Mouse (Mus musculus) skeletal muscle tissue, adult 2 months (tissue): ENCODE data around the gene Nrde2.

Experiments
- DNase-seq: peaks from one replicate; pipeline ENCODE4 v3.0.0-alpha.2; 2012; ENCODE audit warnings: low read depth, low spot score

Gene Nrde2

DNA sequence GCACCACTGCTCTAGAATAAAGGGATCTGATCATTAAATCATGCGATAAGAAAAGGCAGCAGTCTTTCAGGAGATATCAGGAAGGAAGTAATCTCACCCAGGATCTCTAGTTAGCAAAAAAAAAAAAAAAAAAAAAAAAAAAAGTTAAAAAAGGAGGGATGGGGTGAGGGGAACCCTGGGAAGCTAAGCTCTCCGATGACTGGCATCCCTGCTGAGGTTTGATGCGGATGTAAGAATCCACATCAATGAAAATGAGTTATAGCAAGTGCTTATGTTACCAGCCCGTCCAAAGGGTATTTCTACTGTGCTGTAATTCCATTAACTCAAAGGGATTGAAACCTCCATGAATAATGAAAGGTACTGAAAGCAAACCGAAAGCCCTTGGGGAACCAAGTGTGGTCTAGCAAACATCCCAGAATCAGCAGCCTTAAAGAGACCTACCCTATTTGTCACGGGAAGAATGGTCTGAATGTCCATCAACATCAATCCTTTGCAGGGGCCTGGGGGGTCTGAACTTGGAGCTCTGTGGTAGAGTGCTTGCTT is 19.5 kb upstream of the Nrde2 start:
- no peak for DNase-seq

DNA sequence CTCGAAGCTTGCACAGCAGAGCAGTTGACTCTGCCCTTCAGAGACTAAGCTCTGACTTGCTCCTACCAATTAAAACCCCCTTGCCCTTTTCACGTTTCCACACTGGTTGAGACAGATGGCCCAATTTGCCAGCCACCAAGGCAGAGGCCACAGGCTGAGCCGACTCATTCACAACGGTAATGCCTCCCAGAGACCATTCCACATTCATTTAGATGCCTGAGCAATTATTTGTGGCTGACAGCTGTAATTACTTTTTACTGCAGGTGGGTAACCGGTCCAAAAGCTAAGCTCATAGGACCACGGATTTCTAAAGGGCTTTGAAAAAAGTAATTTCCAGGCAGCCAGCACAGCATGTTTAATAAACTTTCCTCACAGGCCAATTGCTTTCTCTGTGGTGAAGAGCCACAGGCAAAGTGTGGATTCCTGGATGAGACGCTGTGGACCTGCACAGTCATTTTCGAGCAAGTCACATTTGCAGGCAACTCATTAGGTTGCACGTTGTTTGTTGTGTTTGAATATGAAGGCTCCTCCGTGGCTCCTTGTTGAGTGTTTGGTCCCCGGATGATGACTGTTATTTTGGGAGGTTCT is 17.1 kb upstream of the Nrde2 start:
- DNase-seq: no peak

DNA sequence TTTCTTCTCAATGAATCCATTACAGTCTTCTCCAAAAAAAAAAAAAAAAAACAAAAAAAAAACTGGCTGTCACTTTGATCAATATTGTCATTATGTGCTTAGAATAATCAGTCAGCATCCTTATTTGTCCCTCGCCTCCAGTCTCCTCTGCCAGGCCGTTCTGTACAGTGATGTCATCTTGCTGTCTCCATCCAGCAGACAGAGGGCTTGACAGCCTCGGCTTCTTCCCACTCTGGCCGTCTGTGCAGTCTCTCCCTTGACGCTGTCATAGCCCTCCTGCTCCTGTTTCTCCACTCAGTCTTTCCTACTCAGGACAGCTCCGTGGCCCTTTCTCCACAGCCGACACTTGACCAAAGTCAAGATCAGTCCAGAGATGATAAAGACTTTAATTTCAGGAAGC is 13.0 kb upstream of the Nrde2 start:
- DNase-seq: no peak

DNA sequence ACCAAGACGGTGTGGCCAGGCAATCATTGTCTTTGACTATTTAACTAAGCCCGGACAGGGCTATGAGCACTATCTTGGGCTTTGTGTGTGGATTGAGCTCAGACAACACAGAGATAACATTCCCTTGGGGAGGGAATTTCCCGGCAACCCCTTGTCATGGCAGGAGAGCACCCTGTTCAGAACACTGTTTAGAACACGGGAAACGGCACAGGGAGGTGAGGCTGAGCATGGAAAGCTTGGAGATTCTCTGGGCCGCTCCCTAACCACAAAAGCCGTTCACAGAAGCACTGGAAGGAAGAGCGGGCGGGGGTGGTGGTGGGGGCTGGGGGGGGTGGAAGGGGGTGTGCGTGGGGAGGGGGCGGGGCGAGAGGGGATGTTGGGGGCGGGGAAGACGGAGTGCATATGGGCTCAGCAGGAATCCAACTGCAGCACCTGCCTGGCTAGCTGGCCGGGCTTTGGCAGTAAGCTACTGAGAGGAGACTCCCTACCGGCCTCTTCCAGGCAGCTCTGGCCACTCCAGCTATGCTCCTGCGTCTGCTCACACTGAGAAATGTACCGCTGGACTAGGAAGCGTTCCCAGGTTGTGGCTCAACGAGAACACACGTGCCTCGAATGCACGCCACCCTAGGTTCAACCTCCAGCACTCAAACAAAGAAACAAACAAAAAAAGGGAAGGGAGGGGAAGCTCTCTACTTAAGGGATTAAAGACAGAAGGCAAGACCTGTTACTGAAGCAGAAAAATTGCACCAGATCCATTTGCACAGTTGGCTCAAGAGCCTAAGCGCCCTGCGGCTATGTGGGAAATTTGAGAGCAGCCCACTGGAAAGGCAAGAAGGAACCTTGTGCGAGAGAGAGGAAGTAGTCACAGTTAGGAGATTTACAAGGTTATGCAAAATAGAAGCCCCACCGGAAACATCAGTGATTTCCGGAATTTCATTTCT is 8.7 kb upstream of the Nrde2 start:
- DNase-seq: peak; percentile 28

DNA sequence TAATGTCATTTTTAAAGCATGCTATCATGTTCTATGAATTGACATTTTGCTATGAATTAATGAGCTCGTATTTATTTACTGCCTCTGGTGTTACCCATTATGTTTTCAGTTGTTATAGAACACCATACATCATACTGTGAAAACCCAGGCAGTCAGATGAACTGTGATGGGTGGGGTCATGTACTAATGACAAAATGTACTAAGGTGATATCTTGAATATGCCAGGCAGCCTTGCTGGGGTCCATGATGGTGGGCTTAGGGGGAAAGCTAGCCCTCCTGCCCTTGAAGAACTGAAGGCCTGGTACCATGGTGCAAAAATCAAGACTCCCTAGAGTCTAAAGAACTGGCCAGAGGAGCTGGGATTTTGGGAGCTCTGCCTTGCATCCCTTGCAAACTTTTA is 8.0 kb upstream of the Nrde2 start:
- no peak for DNase-seq

DNA sequence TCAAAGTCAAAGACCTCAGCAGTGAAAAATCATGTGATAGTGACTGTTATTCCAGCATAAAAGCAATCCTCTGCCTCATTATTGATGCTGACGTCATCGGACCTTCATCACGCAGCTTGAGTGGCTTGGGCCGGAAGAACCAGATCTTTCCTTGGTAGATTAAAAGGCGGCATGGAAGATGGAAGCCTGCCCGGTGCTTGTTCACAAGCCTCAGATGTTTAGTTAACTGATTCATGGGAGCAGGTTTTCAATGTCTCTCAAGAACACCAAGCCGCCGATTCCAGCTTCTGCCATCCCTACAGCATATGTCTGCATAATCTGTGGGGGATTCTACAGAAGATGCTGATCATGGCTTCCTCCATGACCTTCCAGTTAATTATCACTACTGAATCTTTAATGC is 7.5 kb upstream of the Nrde2 start:
- DNase-seq: no peak

DNA sequence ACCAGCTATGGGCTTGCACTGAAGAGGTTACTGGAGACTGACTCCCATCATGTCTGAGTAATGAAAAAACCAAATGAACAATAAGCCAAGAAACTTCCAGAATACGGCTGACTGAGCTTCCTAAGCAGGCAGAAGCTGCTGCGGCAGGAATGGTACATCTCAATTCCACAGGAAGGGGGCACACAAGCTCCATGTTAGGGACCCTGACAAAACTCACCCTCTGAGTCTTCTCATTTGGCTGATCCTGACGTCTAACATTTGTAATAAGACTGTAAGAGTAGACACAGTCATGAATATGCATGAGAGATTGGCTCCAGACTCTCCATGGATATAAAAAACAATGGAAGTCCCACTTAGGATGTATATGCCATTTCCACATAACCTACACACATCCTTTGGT is 6.7 kb upstream of the Nrde2 start:
- DNase-seq: no peak

DNA sequence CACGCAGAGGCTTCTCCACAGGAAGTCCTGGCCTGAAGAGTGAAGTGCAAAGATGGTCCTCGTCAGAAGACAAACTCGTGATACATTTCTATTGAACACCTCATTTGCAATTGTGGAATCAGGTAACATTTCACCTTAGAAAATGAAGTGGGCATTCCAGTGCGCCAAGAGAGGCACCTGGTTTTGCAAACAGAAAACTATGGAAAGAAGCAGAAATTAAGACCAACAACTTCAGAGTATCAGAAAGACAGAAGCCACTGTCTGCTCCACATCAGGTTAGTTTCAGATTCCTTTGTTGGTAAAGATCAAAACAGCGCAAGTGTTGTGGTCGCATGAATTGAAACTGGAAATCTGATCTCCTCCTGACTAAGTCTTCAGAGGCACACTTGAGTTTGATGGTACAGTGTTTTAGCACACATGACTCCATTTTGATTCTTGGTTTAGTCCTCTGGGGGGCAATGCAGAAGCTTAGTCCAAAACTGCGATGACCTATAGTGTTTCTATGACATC is 5.6 kb upstream of the Nrde2 start:
- no peak for DNase-seq

DNA sequence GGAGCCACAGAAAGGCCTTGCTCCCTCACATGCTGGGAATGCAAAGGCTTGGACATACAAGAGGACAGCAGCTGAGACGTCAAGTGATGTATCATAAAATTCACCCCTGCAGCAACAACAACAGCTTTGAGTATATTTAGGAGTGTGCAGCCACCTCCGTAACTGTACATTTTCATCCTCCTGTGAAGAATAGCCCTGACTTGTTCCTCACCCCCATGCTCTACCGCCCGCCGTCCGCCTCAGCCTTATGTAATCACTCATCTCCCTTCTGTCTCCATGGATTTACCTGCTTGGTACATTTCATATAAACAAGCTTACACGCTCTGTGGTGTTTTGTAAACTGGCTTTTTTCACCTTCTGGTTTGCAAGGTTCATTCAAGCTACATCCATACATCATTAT is 7.0 kb downstream of the Nrde2 start:
- no peak for DNase-seq

DNA sequence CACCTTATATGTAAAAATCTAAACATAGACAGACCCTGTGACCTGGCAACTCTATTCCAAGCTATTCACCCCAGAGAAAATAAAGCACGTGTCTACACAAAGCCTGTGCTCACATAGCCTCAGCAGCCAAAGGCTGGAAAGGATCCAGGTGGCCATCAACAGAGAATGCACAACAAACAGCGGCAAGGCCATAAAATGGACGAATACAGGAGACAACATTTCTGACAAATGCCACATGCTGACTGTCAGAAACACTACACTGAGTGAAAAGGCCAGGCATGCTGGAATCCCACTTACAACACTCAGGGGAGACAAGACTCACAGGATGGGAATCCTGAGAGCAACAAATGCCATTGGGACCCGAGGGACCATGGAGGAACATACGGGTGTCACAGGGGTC is 15.2 kb downstream of the Nrde2 start:
- no peak for DNase-seq

DNA sequence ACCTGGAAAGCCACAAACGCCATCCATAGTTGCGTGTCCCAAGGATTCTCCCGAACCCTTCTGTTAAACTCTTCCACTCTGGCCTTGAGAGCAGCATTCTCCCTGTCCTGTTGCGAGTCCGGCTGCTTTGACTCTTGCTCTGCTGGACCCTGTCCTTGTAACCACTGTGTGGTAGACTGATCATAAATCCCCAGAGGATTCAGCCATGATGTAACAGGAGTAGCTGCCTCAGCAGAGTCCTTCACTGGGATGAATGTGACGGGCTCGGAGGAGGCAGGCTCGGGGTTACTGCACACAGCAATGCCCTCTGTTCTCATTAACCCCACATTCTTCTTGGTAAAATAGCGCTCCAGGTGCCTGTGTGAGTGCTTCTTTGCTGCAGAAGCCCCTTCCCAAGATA is 15.7 kb downstream of the Nrde2 start:
- no peak for DNase-seq

DNA sequence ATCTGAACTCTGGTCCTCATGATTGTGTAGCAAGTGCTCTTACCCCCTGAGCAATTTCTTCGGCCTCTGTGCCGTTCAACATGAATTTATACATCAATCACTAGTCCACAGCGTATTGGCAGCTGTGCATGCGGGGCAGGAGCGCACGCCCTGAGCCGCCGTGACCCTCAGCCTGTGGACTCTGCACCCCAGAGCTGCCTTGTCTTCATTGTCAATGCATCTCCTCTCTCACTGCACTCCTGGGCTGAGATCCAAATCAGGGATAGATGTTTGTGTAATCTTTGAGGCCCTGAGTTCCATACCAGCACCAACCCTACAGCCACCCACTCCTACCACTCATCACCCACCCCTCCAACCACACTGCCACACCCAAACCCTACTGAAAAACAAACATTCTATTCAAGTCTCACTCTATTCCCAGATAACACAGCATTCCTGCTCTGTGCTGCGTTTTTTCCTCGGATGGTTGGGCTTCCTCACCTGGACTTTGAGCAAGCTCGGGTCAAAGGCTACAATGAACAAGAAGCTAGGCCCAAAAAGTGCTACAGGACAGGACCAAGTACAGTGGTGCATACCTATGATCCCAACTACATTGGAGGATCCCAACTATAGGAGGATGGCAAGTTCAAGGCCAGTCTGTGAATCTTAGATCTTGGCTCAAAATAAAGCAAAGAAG is 16.5 kb downstream of the Nrde2 start:
- no peak for DNase-seq

DNA sequence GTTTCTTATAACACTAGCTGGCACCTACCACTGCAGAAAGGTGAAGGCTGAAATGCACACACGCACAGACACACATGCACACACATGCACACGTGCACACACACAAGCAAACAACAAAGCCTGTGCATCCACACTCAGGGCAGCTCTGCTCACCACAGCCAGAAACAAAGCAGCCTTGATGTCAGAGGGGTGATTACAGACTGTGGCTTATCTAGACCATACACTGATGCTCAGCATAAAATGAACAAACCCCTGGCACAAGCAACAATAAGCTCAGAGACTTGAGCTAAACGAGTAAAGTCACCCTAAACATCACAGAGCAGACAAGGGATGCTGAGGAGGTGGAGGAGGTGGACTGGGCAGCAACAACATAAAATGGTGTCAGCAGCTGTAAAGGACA is 24.3 kb downstream of the Nrde2 start:
- DNase-seq: no peak

DNA sequence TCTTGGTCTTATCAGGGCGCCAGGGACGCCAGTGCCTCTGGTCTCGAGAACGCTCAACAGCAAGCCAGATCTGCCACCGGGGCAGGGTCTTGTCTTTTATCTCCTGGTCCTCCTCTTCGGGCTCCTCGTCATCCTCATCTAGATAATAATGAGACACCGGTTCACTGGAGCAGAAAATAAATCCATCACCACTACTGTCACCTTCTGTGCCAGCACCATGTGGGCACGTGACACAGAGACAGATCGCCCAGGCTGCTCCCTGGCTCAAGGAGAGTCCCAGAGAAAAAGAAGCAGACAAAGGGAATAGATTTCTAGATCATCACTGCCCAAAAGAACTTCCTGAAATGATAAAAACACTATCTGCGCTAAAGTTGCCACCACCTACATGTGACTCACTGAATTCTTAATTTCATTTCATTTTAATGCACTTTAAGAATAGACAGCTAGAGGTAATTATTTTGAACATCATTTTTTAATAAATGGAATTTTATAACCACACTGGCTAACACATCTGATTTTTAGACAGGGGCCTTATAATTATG is 25.0 kb downstream of the Nrde2 start:
- no peak for DNase-seq

DNA sequence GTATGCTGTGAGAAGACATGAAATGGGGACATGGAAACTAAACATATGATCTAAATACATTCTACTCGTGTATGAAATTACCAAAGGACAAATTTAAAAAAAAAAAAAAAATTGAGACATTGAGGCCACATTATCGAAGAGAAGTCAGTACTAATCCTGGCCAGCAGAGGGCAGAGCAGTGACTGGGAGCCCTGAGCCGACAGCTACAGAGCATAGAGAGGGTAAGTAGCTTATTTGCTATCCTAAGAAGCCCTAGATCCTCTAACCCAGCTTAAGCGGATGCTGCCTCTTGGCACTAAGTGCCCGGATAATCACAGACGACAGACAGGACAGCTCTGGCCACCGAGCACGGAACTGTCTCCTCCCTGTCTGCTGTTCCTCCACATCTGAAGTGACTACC is 27.8 kb downstream of the Nrde2 start:
- DNase-seq: peak; percentile 46

DNA sequence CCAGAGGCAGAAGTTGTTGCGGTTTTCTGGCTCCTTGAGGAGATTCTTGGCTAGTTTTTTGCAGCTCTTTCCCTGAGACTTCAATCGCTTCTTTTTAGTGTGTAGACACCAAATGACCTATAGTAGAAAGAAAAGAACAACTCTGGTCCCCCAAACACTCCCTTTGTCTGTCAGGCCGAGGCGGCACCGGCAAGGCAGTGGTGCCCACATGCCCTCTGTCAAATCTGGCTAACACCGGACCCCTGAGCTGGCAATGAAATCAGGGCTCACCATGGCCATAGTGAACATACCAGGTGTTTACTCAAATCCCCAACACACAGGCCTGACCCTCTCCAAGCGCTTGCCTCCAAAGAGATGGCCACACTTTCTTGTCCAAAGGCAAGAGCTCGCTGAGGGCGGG is 28.3 kb downstream of the Nrde2 start:
- no peak for DNase-seq

DNA sequence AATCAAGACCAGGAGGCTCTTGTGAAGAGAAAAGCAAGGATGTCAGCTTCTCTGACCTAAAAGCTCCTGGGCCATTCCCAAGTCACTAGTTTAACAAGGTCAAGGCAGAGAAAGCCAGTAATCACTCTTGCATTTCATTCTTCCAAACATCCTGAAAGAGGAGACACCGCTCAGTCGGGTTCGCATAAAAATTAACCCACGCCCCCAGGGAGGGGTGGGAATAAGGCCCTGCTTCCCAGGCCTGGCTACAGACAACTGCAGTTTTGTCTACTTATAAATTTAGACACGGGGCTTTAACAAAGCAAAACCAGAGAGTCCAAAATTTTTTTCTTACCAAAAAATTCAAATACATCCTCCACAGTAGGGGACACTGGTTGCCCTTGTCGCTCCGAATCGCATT is 30.5 kb downstream of the Nrde2 start:
- no peak for DNase-seq

DNA sequence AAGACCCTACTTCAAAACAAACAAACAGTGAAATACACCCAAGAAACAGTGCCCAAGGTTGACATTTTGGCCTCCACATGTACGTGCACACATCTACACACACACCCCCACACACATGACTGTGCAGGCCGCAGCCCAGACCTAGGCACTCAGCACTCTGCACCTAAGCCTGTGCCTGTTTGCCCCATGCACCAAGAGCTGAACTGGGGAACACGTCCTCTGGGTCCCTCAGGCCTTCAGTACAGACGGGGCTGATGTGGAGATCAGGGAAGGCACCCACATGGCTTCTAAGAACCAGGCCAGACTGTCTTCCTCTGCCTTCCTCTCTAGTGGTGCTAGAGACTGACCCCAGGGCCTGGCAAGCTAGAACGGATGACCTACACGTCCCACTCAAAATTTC is 30.9 kb downstream of the Nrde2 start:
- no peak for DNase-seq

DNA sequence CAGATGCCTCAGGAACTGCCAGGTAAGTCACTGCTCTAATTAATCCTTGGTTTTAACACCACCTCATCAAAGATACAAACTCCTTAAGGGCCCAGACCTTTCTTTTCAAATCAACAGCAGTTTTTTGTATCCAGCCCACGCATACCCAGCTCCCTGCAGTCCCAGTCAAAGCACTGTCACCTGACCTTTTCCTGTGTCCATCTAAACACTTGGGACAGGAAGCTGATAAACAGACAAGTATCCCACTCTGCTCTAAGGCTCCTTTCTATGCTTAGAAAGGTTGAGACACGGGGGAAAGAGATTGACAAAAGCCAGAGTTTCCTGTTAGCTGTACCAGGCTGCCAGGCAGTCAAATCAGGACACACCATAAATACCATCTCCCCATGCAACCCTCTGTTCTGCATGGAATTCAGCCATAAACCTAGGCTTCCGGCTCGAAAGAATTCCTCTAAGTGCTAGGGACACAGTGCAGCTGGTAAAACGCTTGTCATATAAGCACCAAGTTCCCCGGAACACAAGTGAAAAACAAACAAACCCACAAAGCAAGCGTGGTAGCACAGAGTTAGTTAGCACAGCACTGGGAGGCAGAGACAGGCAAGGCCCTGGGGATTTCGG is 31.5 kb downstream of the Nrde2 start:
- no peak for DNase-seq

DNA sequence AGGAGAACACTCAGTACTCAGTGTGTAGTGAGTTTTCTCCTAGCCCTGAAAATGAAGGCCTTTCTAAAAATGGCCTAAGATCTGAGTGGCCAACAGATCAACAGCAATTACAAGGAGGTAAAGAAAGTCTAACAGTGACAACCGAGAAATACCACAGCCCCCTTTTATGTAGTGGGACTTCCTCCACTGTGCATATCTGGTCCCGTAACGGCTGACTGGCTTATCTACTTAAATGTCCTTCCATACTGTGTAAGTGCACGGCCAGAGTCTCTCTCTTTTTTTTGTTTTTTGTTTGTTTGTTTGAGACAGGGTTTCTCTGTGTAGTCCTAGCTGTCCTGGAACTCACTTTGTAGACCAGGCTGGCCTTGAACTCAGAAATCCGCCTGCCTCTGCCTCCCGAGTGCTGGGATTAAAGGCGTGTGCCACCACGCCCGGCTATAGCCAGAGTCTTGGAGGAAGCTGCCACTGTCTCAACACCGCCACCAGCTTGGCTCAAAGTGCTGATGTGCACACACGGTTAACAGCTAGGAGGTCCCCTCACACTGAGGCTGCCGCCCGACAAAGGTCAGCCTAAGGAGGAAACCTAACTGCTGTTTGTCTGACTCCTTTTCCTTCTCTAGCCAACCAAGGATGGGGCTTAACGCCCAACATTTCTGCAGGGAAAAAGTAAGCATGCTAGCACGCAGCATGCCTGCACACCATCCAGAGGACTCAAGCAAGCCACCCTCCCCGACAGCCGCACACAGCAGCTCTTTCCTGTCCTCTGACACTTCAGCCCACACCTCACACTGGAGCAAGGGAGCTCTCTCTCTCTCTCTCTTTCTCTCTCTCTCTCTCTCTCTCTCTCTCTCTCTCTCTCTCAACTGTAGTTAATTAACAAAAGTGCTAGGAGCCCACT is 32.2 kb downstream of the Nrde2 start:
- DNase-seq: no peak
